Mouse (Mus musculus) retina, embryonic 14.5 days (tissue): ENCODE results near the gene Hnrnpa0.
A peak's percentile ranks its signal among the peaks of the same experiment; 100 is the strongest.

ENCODE experiments used
- DNase-seq: peaks from one replicate; pipeline ENCODE4 v3.0.0-alpha.2; 2015; ENCODE audit warnings: low spot score

Hnrnpa0 gene

GRCm38 (mm10) chr13:58126862-58127765, 1.2 kb downstream of the Hnrnpa0 start:
- peak; percentile 35 for DNase-seq

GRCm38 (mm10) chr13:58126126-58126525, 2.2 kb downstream of the Hnrnpa0 start:
- DNase-seq = peak; percentile 84

GRCm38 (mm10) chr13:58124989-58125388, 3.4 kb downstream of the Hnrnpa0 start:
- no peak for DNase-seq

- no peak for DNase-seq
These were observed 4.1 kb downstream of the Hnrnpa0 start for GRCm38 (mm10) chr13:58124278-58124677.

GRCm38 (mm10) chr13:58123381-58123780, 5.0 kb downstream of the Hnrnpa0 start:
- DNase-seq = no peak

- no peak for DNase-seq
These were observed 5.5 kb downstream of the Hnrnpa0 start for GRCm38 (mm10) chr13:58122786-58123297.

- peak; percentile 65 for DNase-seq
These were observed 10.9 kb downstream of the Hnrnpa0 start for GRCm38 (mm10) chr13:58117318-58118017.

GRCm38 (mm10) chr13:58116801-58117200, 11.6 kb downstream of the Hnrnpa0 start:
- no peak for DNase-seq

- DNase-seq = no peak
These were observed 13.1 kb downstream of the Hnrnpa0 start for GRCm38 (mm10) chr13:58115227-58115626.

- peak; percentile 76 for DNase-seq
These were observed 15.1 kb downstream of the Hnrnpa0 start, which contains the start of gene Klhl3 for GRCm38 (mm10) chr13:58113061-58113900. Gene Klhl3, minus strand, starts transcription at chr13:58113592.

GRCm38 (mm10) chr13:58112601-58113041, 15.7 kb downstream of the Hnrnpa0 start:
- no peak for DNase-seq

- DNase-seq = no peak
These were observed 16.2 kb downstream of the Hnrnpa0 start for GRCm38 (mm10) chr13:58112191-58112590.

- DNase-seq = no peak
These were observed 17.1 kb downstream of the Hnrnpa0 start for GRCm38 (mm10) chr13:58111306-58111705.

- peak; percentile 7 for DNase-seq
These were observed 37.7 kb downstream of the Hnrnpa0 start for GRCm38 (mm10) chr13:58090643-58091042.

GRCm38 (mm10) chr13:58084396-58084795, 44.0 kb downstream of the Hnrnpa0 start:
- no peak for DNase-seq

- DNase-seq = no peak
These were observed 44.8 kb downstream of the Hnrnpa0 start for GRCm38 (mm10) chr13:58083521-58083920.

- DNase-seq = no peak
These were observed 45.3 kb downstream of the Hnrnpa0 start for GRCm38 (mm10) chr13:58083048-58083447.

- no peak for DNase-seq
These were observed 50.0 kb downstream of the Hnrnpa0 start for GRCm38 (mm10) chr13:58078361-58078760.
